Mouse (Mus musculus): Measurements from ENCODE around the gene Hipk2.
"Not testable (repeated sequence)": the region's sequence is repeated elsewhere in the genome, so short reads cannot be mapped to it uniquely, and the experiment has no call there.

Hipk2 gene

DNA sequence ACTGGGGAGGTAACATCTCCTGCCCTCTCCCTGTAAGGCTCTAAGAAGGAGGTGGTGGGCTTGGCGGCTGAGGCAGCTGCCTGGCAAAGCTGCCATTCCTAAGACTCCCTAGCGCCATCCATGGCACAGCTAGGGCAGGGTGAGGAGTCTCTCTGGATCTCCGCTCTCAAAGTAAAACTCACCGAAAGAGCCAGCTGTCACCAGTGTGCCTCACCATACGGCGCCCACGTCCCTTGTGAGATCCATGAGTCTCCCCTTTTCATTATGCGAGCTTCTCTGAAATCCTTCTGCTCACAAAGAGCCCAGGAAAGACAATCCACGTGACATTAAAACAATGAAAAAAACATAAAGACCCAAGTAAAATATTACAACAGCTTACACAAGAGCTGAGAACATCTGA is 179.4 kb downstream of the Hipk2 start:
- DNase-seq, result no peak

DNA sequence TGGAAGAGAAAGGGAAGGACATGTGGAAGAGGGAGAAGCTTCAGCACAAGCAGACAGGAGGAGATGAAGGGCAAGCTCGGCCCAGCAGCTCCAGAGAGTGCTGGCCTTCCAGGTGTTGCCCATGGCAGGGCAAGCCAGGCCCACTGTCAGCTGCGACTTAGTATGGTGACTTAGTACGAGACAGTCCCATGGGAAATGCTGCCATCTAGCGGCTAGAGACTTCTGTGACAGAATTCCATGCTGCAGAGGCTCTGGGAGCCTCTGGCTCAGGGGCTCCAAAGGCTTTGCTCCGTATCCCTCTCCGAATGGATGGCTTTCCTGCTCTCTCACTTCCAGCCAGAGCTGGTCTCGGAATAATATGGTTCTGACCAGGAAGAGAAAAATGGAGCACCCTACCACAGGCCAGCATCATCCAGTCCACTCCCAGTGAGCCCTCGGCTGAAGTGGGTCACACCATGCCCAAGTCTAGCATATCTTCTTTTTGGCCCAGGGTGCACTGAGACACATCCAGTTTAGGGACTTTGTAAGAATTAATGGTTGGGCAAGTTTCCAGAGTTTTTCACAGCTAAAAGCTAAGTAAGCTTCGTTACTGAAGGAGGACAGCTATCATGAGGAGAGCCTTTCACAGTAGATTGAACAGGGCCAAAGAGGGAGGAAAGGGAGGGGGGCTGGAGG is 180.4 kb downstream of the Hipk2 start:
- peak; percentile 71 to 76 for DNase-seq

- no peak for DNase-seq
Observed at GRCm38 (mm10) chr6:38692556-38692955, 183.4 kb downstream of the Hipk2 start.

DNA sequence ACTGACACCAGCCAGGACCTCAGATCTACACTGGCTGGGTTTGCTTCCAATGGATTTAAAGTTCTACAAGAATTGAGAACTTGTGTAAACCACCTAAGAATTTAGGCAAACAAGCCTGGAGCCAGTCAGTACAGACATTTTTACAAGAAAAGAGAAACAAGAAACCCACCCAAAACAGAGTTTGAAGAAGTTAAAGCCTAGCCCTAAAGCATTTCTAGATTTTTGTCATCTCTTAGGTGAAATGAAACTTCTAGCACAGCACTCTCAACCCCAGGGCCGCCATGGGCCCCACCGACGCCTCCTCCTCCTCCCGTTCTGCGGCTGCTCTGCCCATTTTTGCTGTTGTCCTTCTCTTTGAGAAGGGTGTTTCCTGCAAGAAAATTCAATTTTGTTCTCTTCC is 184.9 kb downstream of the Hipk2 start:
- DNase-seq, result no peak

- no peak for DNase-seq
Observed at GRCm38 (mm10) chr6:38690615-38691014, 185.3 kb downstream of the Hipk2 start.

GRCm38 (mm10) chr6:38688841-38689240 is 187.1 kb downstream of the Hipk2 start:
- DNase-seq, result no peak

GRCm38 (mm10) chr6:38687216-38687615 is 188.7 kb downstream of the Hipk2 start:
- no peak for DNase-seq

DNA sequence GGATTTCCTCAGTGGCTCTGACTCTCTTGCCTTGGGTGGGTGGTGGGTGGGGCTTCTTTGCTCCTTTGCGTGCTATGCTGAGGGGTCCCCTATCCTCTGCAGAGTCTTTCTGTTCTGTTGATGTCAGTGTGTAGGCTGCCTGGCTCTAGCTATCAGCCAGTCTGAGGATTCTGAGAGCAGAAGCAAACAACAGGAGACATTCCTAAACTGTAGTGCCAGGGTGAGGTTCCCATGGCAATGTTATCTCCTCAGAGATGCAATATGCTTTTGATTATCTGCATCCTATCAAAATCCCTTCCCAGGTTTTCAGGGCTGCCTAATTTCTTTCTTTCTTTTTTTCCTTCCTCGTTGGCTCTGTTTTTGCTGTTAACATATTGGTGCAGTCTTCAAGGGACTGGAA is 193.4 kb downstream of the Hipk2 start:
- no peak for DNase-seq

DNA sequence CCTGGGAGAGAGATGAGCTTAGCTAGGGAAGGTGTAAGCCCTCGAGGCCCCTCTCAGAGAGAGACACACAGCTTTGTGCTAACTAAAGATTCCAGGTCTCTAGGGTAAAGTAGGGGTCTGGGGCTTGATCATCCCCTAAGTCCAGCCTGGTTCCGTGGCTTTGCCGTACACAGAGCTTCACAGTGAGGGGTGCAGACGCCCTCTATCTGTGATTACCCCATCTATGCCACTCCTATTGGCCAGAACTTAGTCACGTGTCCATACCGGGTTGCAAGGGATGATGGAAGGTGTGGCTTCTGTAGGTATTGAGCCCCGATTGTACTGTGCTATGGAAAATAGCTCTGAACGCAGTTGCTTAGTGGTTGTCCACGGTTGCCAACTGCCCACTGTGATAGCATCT is 198.3 kb downstream of the Hipk2 start:
- DNase-seq, result no peak

GRCm38 (mm10) chr6:38676723-38677122 is 199.2 kb downstream of the Hipk2 start:
- no peak for DNase-seq

GRCm38 (mm10) chr6:38676217-38676616 is 199.7 kb downstream of the Hipk2 start:
- DNase-seq, result no peak

DNA sequence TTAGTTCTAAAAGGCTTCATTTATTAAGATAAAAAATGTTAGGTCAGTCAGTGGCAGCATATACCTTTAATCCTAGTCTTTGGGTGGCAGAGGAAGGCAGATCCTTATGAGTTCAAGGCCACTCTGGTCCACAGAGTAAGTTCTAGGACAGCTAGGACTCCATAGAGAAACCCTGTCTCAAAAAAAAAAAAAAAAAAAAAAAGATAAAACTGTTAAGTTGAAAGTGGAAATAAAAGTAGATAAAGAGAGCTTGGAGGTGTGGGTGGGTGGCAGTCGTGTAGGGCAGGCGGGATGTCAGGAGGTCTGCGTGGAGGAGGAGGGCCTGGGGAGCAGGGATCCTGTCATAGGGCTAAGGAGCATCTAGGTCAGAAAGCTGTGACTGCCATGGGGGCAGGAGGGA is 204.0 kb downstream of the Hipk2 start:
- DNase-seq, result no peak

DNA sequence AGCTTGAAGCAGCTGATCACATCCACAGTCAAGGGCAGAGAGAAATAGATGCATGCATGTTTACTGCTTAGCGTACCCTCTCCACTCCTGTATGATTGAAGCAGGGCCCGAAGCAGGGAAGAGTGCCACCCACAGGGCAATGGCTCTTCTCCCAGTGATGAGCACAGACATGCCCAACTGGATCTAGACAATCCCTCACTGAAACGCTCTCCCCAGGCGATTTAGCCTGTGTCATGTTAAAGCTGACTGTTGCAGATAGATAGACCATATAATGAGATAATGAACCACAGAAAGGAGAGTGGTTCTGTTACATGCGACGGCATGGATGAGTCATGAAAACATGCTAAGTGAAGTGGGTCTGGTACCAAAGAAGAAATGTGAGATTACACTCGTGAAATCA is 204.7 kb downstream of the Hipk2 start:
- DNase-seq, result no peak

DNA sequence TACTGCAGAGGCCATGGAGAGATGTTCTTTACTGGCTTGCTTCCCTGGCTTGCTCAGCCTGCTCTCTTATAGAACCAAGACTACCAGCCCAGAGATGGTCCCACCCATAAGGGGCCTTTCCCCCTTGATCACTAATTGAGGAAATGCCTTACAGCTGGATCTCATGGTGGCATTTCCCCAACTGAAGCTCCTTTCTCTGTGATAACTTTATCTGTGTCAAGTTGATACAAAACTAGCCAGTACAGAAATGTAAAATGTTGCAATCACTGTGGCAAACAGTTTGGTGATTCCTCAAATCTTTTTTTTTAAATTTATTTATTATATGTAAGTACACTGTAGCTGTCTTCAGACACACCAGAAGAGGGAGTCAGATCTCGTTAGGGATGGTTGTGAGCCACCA is 205.5 kb downstream of the Hipk2 start:
- not testable (repeated sequence) for DNase-seq

- no peak for DNase-seq
Observed at GRCm38 (mm10) chr6:38669580-38669979, 206.4 kb downstream of the Hipk2 start.

DNA sequence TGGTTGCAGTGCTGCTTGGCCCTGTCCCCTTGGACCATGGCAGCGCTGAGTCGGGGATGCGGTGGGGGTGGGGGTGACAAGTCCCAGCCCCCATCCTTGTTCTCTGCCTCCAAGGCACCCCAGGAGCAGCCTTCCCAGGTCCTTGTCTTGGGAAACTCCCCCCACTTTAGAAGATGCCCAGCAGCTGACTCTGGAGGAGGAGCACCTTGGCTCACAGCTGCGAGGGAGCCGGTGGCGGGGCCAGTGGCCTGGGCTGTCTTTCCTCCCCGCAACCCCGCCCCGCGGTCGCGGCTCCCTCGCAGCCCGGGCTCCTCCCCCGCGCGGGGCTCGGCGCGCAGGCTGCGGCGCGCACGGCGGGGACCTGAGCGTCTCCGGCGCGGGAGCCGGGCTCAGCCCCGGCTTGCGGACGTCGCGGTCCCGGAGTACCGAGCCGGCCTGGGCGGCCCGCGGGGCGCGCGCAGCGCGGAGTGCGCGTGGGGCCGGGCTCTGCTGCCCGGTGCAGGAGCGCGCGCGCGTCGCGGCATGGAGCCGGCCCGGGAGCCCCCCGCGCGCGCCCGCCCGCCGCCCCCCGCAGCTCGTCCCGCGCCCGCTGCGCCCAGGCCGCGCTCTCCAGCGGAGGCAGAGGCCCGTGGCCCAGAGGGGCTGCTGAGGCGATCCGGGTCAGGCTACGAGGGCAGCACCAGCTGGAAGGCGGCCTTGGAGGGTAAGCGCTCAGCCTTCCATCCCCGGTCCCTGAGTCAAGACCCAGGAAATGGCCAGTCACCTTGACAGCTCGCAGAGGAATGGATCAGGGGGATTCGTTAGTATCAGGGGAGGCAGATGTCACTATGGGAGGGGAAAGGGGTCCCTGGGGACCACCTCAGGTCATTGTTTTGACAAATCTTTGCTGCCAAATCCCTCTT is 213.0 kb downstream of the Hipk2 start, which contains the start of gene Clec2l:
Clec2l (plus strand) TSS at position 356 of the 902 bp plus-strand sequence.
- DNase-seq, result no peak

DNA sequence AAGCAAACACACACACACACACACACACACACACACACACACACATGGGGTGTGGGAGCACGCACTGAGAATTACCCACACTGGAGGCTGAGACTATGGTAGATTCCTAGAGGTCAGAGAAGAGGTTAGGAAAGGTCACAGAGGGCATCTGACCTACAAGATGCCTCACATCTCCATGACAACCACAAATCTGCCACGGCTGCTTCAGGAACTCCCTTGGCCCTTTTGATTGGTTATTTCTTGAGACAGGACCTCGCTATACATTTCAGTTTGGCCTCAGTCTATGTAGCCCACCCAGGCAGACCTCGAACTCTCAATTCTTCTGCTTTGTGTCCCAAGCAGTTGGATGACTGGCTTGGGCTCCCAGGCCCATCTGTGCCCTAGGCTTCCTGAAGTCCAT is 214.3 kb downstream of the Hipk2 start:
- no peak for DNase-seq

GRCm38 (mm10) chr6:38650263-38650937 is 225.6 kb downstream of the Hipk2 start:
- DNase-seq, result peak; percentile 50 to 63

- no peak for DNase-seq
Observed at GRCm38 (mm10) chr6:38649545-38649944, 226.4 kb downstream of the Hipk2 start.

Measured in lung, adult 18-20 months (tissue).